Mouse (Mus musculus): ENCODE measurements at regions not wholly inside any gene's neighbourhood (a gene's known extent, or its start where the extent isn't known, plus 50 kb on each side); places are given as distances from the start of the nearest gene placed in this dataset.
"Not testable (repeated sequence)": the region's sequence is repeated elsewhere in the genome, so short reads cannot be mapped to it uniquely, and the experiment has no call there.

GRCm38 (mm10) chr16:58126086-58126485, 282.2 kb upstream of the Dcbld2 start:
- DNase-seq (ENCODE audit: low spot score in 2 of 2): no peak

GRCm38 (mm10) chr16:58136144-58136905, 271.9 kb upstream of the Dcbld2 start:
- DNase-seq (ENCODE audit: low spot score in 2 of 2): peak; percentile 10 to 19

More at GRCm38 (mm10) chr16:58126086-58126485, 282.2 kb upstream of the Dcbld2 start:
- intact Hi-C loops (cut with DNase I): no loop called here

GRCm38 (mm10) chr16:58136979-58137378, 271.3 kb upstream of the Dcbld2 start:
- intact Hi-C loops (cut with DNase I): no loop called here
- DNase-seq (ENCODE audit: low spot score in 2 of 2): no peak

More at GRCm38 (mm10) chr16:58136144-58136905, 271.9 kb upstream of the Dcbld2 start:
- intact Hi-C loops (cut with DNase I): no loop called here

- no peak for DNase-seq (ENCODE audit: low spot score in 2 of 2)
- intact Hi-C loops (cut with DNase I): no loop called here
These were observed 270.4 kb upstream of the Dcbld2 start for GRCm38 (mm10) chr16:58137728-58138279.

- intact Hi-C loops (cut with DNase I): no loop called here
- no peak for DNase-seq (ENCODE audit: low spot score in 2 of 2)
These were observed 261.8 kb upstream of the Dcbld2 start for GRCm38 (mm10) chr16:58146479-58146878.

- DNase-seq (ENCODE audit: low spot score in 2 of 2): no peak
- intact Hi-C loops (cut with DNase I): no loop called here
These were observed 252.7 kb upstream of the Dcbld2 start for GRCm38 (mm10) chr16:58155538-58155937.

- DNase-seq (ENCODE audit: low spot score in 2 of 2): no peak
- intact Hi-C loops (cut with DNase I): no loop called here
These were observed 229.4 kb upstream of the Dcbld2 start for GRCm38 (mm10) chr16:58178744-58179401.

GRCm38 (mm10) chr16:58179981-58180380, 228.3 kb upstream of the Dcbld2 start:
- intact Hi-C loops (cut with DNase I); DNase-seq (ENCODE audit: low spot score in 2 of 2): not testable (repeated sequence)

- no peak for DNase-seq (ENCODE audit: low spot score in 2 of 2)
- intact Hi-C loops (cut with DNase I): no loop called here
These were observed 213.4 kb upstream of the Dcbld2 start for GRCm38 (mm10) chr16:58194619-58195497.

GRCm38 (mm10) chr16:58211872-58212271, 196.4 kb upstream of the Dcbld2 start:
- DNase-seq (ENCODE audit: low spot score in 2 of 2): no peak
- intact Hi-C loops (cut with DNase I): no loop called here

GRCm38 (mm10) chr16:58234686-58235085, 173.6 kb upstream of the Dcbld2 start:
- no peak for DNase-seq (ENCODE audit: low spot score in 2 of 2)
- intact Hi-C loops (cut with DNase I): no loop called here

- peak in 1 of 2 experiments; percentile 43 for DNase-seq (ENCODE audit: low spot score in 2 of 2)
- intact Hi-C loops (cut with DNase I): no loop called here
These were observed 171.4 kb upstream of the Dcbld2 start for GRCm38 (mm10) chr16:58236857-58237256.

GRCm38 (mm10) chr16:58276281-58276680, 132.0 kb upstream of the Dcbld2 start:
- DNase-seq (ENCODE audit: low spot score in 2 of 2): no peak
- intact Hi-C loops (cut with DNase I): no loop called here

GRCm38 (mm10) chr16:58281474-58281873, 126.8 kb upstream of the Dcbld2 start:
- intact Hi-C loops (cut with DNase I): loop anchor here (5.0 to 10.0 kb wide), 3 partner anchors 537 to 649 kb away; no protein-coding TSS in a partner anchor
- DNase-seq (ENCODE audit: low spot score in 2 of 2): no peak

GRCm38 (mm10) chr16:58294457-58294856, 113.8 kb upstream of the Dcbld2 start:
- intact Hi-C loops (cut with DNase I): loop anchor here (10.0 kb wide), 1 partner anchor 1110 kb away; the partner anchor contains the start of gene Gabrr3
- peak in 1 of 2 experiments; percentile 28 for DNase-seq (ENCODE audit: low spot score in 2 of 2)

GRCm38 (mm10) chr16:58295128-58295527, 113.1 kb upstream of the Dcbld2 start:
- intact Hi-C loops (cut with DNase I): loop anchor here (5.0 to 10.0 kb wide), 2 partner anchors 367 to 1110 kb away; partner anchors contain the start of gene Gabrr3
- no peak for DNase-seq (ENCODE audit: low spot score in 2 of 2)

GRCm38 (mm10) chr16:58299495-58299894, 108.7 kb upstream of the Dcbld2 start:
- peak; percentile 56 to 80 for DNase-seq (ENCODE audit: low spot score in 2 of 2)
- intact Hi-C loops (cut with DNase I): loop anchor here (1.0 to 10.0 kb wide), 3 partner anchors 149 to 1105 kb away; partner anchors contain the start of gene Gabrr3

GRCm38 (mm10) chr16:58300098-58300497, 108.1 kb upstream of the Dcbld2 start:
- intact Hi-C loops (cut with DNase I): loop anchor here (2.0 kb wide), 1 partner anchor 325 kb away; no protein-coding TSS in a partner anchor
- DNase-seq (ENCODE audit: low spot score in 2 of 2): no peak

GRCm38 (mm10) chr16:58303555-58303954, 104.7 kb upstream of the Dcbld2 start:
- DNase-seq (ENCODE audit: low spot score in 2 of 2): no peak
- intact Hi-C loops (cut with DNase I): no loop called here
